Mouse (Mus musculus): Measurements from ENCODE around the gene Ciapin1. TPM values are rescaled to one million over a fixed set of nuclear protein-coding genes. Genes with fewer than 3 reads are reported as not detected.
A peak's percentile ranks its signal among the peaks of the same experiment; 100 is the strongest.
"Not testable (repeated sequence)": the region's sequence is repeated elsewhere in the genome, so short reads cannot be mapped to it uniquely, and the experiment has no call there.

The Ciapin1 gene
- polyA plus RNA-seq, 1 experiment from 2014 or later: 91.9 TPM

DNA sequence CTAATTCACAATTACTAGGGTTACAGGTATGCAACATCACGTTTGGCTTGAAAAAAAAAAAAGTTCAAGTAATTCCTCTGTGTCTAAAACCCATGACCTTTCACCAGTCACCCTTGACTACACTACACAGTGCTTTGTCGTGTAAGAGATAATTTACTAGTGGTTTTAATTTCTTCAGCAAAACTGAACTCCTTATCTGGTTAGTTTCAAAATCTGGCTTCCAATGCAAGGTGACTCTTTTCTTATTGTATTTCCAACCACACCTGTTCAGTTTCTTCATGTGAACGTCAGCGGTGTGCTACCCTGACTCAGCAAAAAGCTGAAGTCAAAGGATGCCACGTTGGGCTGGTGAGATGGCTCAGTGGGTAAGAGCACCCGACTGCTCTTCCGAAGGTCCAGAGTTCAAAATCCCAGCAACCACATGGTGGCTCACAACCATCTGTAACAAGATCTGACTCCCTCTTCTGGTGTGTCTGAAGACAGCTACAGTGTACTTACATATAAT is 4.2 kb downstream of the Ciapin1 start:
- not testable (repeated sequence) for H3K27me3 ChIP-seq (ENCODE audit: control insufficient read depth, insufficient read depth, low read depth, low read length); ATAC-seq (ENCODE audit: low read depth); H3K4me2 ChIP-seq (ENCODE audit: low read depth, low read length); H3K27ac ChIP-seq (ENCODE audit: low read length); H3K4me3 ChIP-seq (ENCODE audit: low read length); H3K9ac ChIP-seq (ENCODE audit: low read length); H3K9me3 ChIP-seq (ENCODE audit: control insufficient read depth, low read length)
- H3K4me1 ChIP-seq (replicated peaks; ENCODE audit: control insufficient read depth, insufficient read depth, low read length): peaks cover 12% of the 10 kb centered on the region
- H3K36me3 ChIP-seq (ENCODE audit: control insufficient read depth, insufficient read depth, low read length): peaks cover 14% of the 10 kb centered on the region
- 71% methylated on average over 7 of the region's 7 CpGs for WGBS

DNA sequence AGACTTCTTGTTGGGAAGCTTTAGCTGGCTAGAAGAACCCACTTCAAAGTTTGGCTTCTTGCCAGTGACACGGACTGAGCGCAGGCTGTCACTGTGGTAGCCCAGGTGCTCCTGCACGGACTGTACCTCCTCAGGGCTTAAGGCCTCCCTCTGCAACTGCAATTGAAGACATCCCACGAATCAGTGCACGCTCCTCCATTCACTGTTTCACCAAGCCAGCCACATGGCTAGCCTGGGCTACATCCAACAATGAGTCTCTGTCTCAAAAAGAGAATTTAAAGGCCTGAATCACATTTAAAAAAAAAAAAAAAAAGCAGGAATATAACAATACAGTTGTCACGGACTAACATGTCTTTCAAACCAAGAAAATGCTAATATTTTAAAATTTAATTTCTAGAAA is 9.9 kb downstream of the Ciapin1 start:
- Histone ChIP-seq H3K4me3 (ENCODE audit: low read length) (no peak overlapping the region), H3K27me3 (ENCODE audit: control insufficient read depth, insufficient read depth, low read depth, low read length) (no peaks in the 10 kb centered on the region), H3K4me1 (replicated peaks; ENCODE audit: control insufficient read depth, insufficient read depth, low read length) (no peaks in the 10 kb centered on the region), H3K36me3 (ENCODE audit: control insufficient read depth, insufficient read depth, low read length) (peaks cover 31% of the 10 kb centered on the region), H3K4me2 (ENCODE audit: low read depth, low read length) (no peak overlapping the region), H3K9me3 (ENCODE audit: control insufficient read depth, low read length) (no peaks in the 10 kb centered on the region), H3K27ac (ENCODE audit: low read length) (no peak overlapping the region), H3K9ac (ENCODE audit: low read length) (no peak overlapping the region)
- 74% methylated on average over 6 of the region's 6 CpGs for WGBS
- no peak for ATAC-seq (ENCODE audit: low read depth)

DNA sequence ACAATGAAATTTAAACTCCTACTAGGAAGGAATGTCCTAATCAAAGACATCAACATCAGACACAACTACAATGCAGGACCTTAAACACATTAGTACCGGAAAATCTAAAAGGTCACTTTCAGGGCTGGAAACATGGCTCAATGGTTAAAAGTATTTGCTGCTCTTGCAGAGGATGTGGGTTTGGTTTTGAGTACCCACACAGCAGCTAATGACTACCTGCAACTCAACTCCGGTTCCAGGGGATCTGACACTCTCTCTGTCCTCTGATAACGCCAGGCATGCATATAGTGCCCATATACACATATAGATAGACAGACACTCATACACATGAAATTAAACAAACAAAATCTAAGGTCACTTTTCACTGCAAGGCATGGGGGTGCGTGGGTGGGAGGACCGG is 11.9 kb downstream of the Ciapin1 start:
- no peak for ATAC-seq (ENCODE audit: low read depth)
- WGBS: 90% methylated on average over 5 of the region's 5 CpGs
- Histone ChIP-seq H3K27ac (ENCODE audit: low read length) (no peak overlapping the region), H3K4me2 (ENCODE audit: low read depth, low read length) (no peak overlapping the region), H3K4me1 (replicated peaks; ENCODE audit: control insufficient read depth, insufficient read depth, low read length) (no peaks in the 10 kb centered on the region), H3K9me3 (ENCODE audit: control insufficient read depth, low read length) (no peaks in the 10 kb centered on the region), H3K27me3 (ENCODE audit: control insufficient read depth, insufficient read depth, low read depth, low read length) (no peaks in the 10 kb centered on the region), H3K36me3 (ENCODE audit: control insufficient read depth, insufficient read depth, low read length) (peaks cover 30% of the 10 kb centered on the region), H3K4me3 (ENCODE audit: low read length) (no peak overlapping the region), H3K9ac (ENCODE audit: low read length) (no peak overlapping the region)

- H3K4me1 ChIP-seq (replicated peaks; ENCODE audit: control insufficient read depth, insufficient read depth, low read length): no peaks in the 10 kb centered on the region
- H3K27me3 ChIP-seq (ENCODE audit: control insufficient read depth, insufficient read depth, low read depth, low read length): no peaks in the 10 kb centered on the region
- H3K9ac ChIP-seq (ENCODE audit: low read length): no peak overlapping the region
- no peak overlapping the region for H3K27ac ChIP-seq (ENCODE audit: low read length)
- H3K9me3 ChIP-seq (ENCODE audit: control insufficient read depth, low read length): no peaks in the 10 kb centered on the region
- H3K36me3 ChIP-seq (ENCODE audit: control insufficient read depth, insufficient read depth, low read length): peaks cover 24% of the 10 kb centered on the region
- H3K4me3 ChIP-seq (ENCODE audit: low read length): no peak overlapping the region
- H3K4me2 ChIP-seq (ENCODE audit: low read depth, low read length): no peak overlapping the region
- WGBS: 77% methylated on average over 6 of the region's 6 CpGs
- no peak for ATAC-seq (ENCODE audit: low read depth)
Observed at GRCm38 (mm10) chr8:94825170-94825569, 13.0 kb downstream of the Ciapin1 start.

DNA sequence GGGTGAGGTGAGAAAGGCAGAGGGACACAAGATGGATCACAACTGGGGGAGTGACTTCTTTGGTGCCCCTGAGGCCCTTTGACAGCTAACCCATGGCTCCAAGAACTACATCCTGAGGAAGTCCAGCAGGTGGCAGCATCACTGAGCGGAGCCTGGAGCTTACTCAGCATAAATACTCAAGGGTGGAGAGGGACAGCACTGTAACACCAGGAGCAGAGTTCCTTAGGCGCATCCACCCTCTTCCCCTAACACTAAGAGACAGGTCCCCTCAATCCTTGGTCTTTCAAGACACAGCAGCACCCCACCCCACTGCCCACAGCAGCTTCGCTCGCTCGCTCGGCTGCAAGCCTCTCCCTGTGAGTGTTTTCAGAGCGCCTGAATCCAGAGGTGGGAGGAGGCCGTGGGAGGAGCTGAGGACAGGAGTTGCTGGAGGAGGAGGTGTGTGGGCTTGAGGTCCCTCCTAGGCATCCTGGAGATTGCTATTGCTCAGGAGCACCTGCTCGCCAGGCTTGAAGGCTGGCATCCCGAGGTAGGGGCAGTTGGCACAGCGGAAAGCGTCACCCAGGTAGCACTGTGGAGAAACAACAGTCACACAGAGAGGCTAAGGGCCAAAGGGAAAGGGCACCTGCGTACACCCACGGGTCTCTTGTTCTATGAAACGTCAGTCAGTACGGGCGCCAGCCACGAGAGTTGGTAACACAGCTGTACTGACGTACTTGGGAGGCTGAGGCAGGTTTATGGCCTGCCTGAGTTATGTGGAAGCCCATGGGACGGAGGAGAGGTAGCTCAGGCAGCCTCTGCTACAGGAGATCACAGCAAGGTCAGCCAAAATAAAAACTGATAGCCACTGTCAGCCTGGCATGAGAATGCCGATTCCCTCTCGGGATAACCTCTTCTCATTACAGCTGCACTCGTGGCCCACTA is 15.3 kb downstream of the Ciapin1 start:
- H3K9ac ChIP-seq (ENCODE audit: low read length): no peak overlapping the region
- WGBS: 78% methylated on average over 23 of the region's 23 CpGs
- no peaks in the 10 kb centered on the region for H3K27me3 ChIP-seq (ENCODE audit: control insufficient read depth, insufficient read depth, low read depth, low read length)
- H3K36me3 ChIP-seq (ENCODE audit: control insufficient read depth, insufficient read depth, low read length): peaks cover 18% of the 10 kb centered on the region
- H3K27ac ChIP-seq (ENCODE audit: low read length): no peak overlapping the region
- no peaks in the 10 kb centered on the region for H3K4me1 ChIP-seq (replicated peaks; ENCODE audit: control insufficient read depth, insufficient read depth, low read length)
- H3K4me2 ChIP-seq (ENCODE audit: low read depth, low read length): no peak overlapping the region
- ATAC-seq (ENCODE audit: low read depth): peak; percentile 54
- no peak overlapping the region for H3K4me3 ChIP-seq (ENCODE audit: low read length)
- no peaks in the 10 kb centered on the region for H3K9me3 ChIP-seq (ENCODE audit: control insufficient read depth, low read length)

- H3K4me3 ChIP-seq (ENCODE audit: low read length): no peak overlapping the region
- peaks cover 14% of the 10 kb centered on the region for H3K36me3 ChIP-seq (ENCODE audit: control insufficient read depth, insufficient read depth, low read length)
- no peak overlapping the region for H3K9ac ChIP-seq (ENCODE audit: low read length)
- 79% methylated on average over 2 of the region's 2 CpGs for WGBS
- no peak for ATAC-seq (ENCODE audit: low read depth)
- H3K27me3 ChIP-seq (ENCODE audit: control insufficient read depth, insufficient read depth, low read depth, low read length): no peaks in the 10 kb centered on the region
- H3K27ac ChIP-seq (ENCODE audit: low read length): no peak overlapping the region
- H3K9me3 ChIP-seq (ENCODE audit: control insufficient read depth, low read length): no peaks in the 10 kb centered on the region
- H3K4me1 ChIP-seq (replicated peaks; ENCODE audit: control insufficient read depth, insufficient read depth, low read length): no peaks in the 10 kb centered on the region
- no peak overlapping the region for H3K4me2 ChIP-seq (ENCODE audit: low read depth, low read length)
Observed at GRCm38 (mm10) chr8:94821381-94821780, 16.8 kb downstream of the Ciapin1 start.

GRCm38 (mm10) chr8:94820553-94820952 is 17.6 kb downstream of the Ciapin1 start:
- no peak overlapping the region for H3K4me2 ChIP-seq (ENCODE audit: low read depth, low read length)
- H3K27ac ChIP-seq (ENCODE audit: low read length): no peak overlapping the region
- H3K9me3 ChIP-seq (ENCODE audit: control insufficient read depth, low read length): no peaks in the 10 kb centered on the region
- no peaks in the 10 kb centered on the region for H3K27me3 ChIP-seq (ENCODE audit: control insufficient read depth, insufficient read depth, low read depth, low read length)
- 82% methylated on average over 7 of the region's 7 CpGs for WGBS
- H3K4me3 ChIP-seq (ENCODE audit: low read length): no peak overlapping the region
- H3K4me1 ChIP-seq (replicated peaks; ENCODE audit: control insufficient read depth, insufficient read depth, low read length): no peaks in the 10 kb centered on the region
- no peak overlapping the region for H3K9ac ChIP-seq (ENCODE audit: low read length)
- peaks cover 11% of the 10 kb centered on the region for H3K36me3 ChIP-seq (ENCODE audit: control insufficient read depth, insufficient read depth, low read length)
- no peak for ATAC-seq (ENCODE audit: low read depth)

- H3K4me2 ChIP-seq (ENCODE audit: low read depth, low read length): no peak overlapping the region
- 67% methylated on average over 6 of the region's 6 CpGs for WGBS
- no peaks in the 10 kb centered on the region for H3K4me1 ChIP-seq (replicated peaks; ENCODE audit: control insufficient read depth, insufficient read depth, low read length)
- H3K36me3 ChIP-seq (ENCODE audit: control insufficient read depth, insufficient read depth, low read length): peaks cover 6% of the 10 kb centered on the region; the same call in 1 of the 2 replicates
- ATAC-seq (ENCODE audit: low read depth): no peak
- no peak overlapping the region for H3K27ac ChIP-seq (ENCODE audit: low read length)
- no peaks in the 10 kb centered on the region for H3K9me3 ChIP-seq (ENCODE audit: control insufficient read depth, low read length)
- no peaks in the 10 kb centered on the region for H3K27me3 ChIP-seq (ENCODE audit: control insufficient read depth, insufficient read depth, low read depth, low read length)
- no peak overlapping the region for H3K9ac ChIP-seq (ENCODE audit: low read length)
- H3K4me3 ChIP-seq (ENCODE audit: low read length): no peak overlapping the region
Observed at GRCm38 (mm10) chr8:94819671-94820179, 18.4 kb downstream of the Ciapin1 start.

GRCm38 (mm10) chr8:94817933-94818332 is 20.2 kb downstream of the Ciapin1 start:
- H3K4me3 ChIP-seq (ENCODE audit: low read length): no peak overlapping the region
- no peak for ATAC-seq (ENCODE audit: low read depth)
- H3K9me3 ChIP-seq (ENCODE audit: control insufficient read depth, low read length): no peaks in the 10 kb centered on the region
- no peaks in the 10 kb centered on the region for H3K4me1 ChIP-seq (replicated peaks; ENCODE audit: control insufficient read depth, insufficient read depth, low read length)
- no peaks in the 10 kb centered on the region for H3K27me3 ChIP-seq (ENCODE audit: control insufficient read depth, insufficient read depth, low read depth, low read length)
- H3K4me2 ChIP-seq (ENCODE audit: low read depth, low read length): no peak overlapping the region
- no peak overlapping the region for H3K9ac ChIP-seq (ENCODE audit: low read length)
- 85% methylated on average over 11 of the region's 11 CpGs for WGBS
- 0 out of 2 replicates have a peak, but pooled peaks cover 4% of the 10 kb centered on the region for H3K36me3 ChIP-seq (ENCODE audit: control insufficient read depth, insufficient read depth, low read length)
- no peak overlapping the region for H3K27ac ChIP-seq (ENCODE audit: low read length)

Data from lung, embryonic 16.5 days (tissue).